Mouse (Mus musculus) E14TG2a.4 (cell line): ENCODE measurements at regions not wholly inside any gene's neighbourhood (a gene's known extent, or its start where the extent isn't known, plus 50 kb on each side); places are given as distances from the start of the nearest gene placed in this dataset.

Experiments used
- CTCF ChIP-seq: conservative IDR thresholded peaks from 2 replicates; pipeline ENCODE4 v1.5.1; 2014; ENCODE audit warnings: low read length
- POU5F1 ChIP-seq: IDR thresholded peaks from 2 replicates; pipeline ENCODE4 v1.6.1; 2014; ENCODE audit warnings: low read length, borderline replicate concordance

GRCm38 (mm10) chr3:115768761-115769530 lies 54.1 kb upstream of the S1pr1 start:
- TF ChIP-seq CTCF (no peak), POU5F1 (no peak)
